ENCODE assay signal across 13 mouse cellular contexts in the genomic region with DNA sequence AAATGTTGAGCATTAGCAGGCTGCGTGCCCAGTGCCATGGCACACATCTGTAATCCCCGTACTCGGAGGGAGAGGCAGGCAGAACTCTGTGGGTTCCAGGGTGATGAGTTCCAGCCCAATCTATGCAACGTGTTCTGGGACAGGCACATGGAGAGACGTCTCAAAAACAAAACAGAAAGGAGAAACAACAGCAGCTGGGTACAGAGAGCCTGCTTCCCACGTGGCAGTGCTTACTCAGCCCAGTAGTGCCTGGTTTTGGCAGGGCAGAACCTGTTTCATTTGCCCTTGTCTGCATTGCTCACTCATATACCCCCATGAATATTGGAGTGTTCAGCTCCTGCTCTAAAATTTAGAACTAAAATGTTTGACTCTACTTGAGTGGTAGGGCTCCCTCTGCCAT. TPM values are rescaled to one million over a fixed set of nuclear protein-coding genes. Genes with fewer than 3 reads are reported as not detected.
"Had no signal": no experiment of that assay in that cellular context is flagged by ENCODE, and none has a peak within 500 bp of the region (broad histone marks: within the 10 kb centered on the region; RNA-seq: fewer than 3 reads in every experiment).

No protein-coding gene starts in this region.

- H3K4me3 ChIP-seq: limb, embryonic 15.5 days; liver, embryonic 12.5 days; midbrain, embryonic 15.5 days; neural tube, embryonic 13.5 days had no signal

- H3K9me3 ChIP-seq: limb, embryonic 15.5 days; liver, embryonic 12.5 days; midbrain, embryonic 15.5 days; neural tube, embryonic 13.5 days had no signal

- H3K27me3 ChIP-seq: limb, embryonic 15.5 days; liver, embryonic 12.5 days; midbrain, embryonic 15.5 days; neural tube, embryonic 13.5 days had no signal

- H3K4me1 ChIP-seq: limb, embryonic 15.5 days; liver, embryonic 12.5 days; midbrain, embryonic 15.5 days; neural tube, embryonic 13.5 days had no signal

- DNase-seq: lung, embryonic 14.5 days; lung, postnatal 10 days; lung, postnatal 4 days; right cerebral cortex, postnatal 25 days; thymus, postnatal 4 days had no signal

- H3K27ac ChIP-seq: limb, embryonic 15.5 days; liver, embryonic 12.5 days; midbrain, embryonic 15.5 days; neural tube, embryonic 13.5 days; stomach, postnatal 0 days had no signal

RNA-seq across cellular contexts. Expression of a gene that starts 45.9 kb away (rescaled TPM):
- polyA plus RNA-seq: hindbrain, embryonic 16.5 days; intestine, postnatal 0 days; midbrain, embryonic 15.5 days; stomach, postnatal 0 days had no signal

RNA-seq across cellular contexts. Expression of a gene that starts 57.9 kb away (rescaled TPM):
- polyA plus RNA-seq: large intestine, adult 2 months had no signal
